Mouse (Mus musculus) gastrocnemius, postnatal 25 days (tissue): ENCODE results near the gene Rsu1. TPM values are rescaled to one million over a fixed set of nuclear protein-coding genes. Genes with fewer than 3 reads are reported as not detected.

ENCODE experiments used
- DNase-seq: peaks from one replicate; pipeline ENCODE4 v3.0.0; 2022
- total RNA-seq, 2 experiments: library from RNA; stranded (reverse); gene quantifications; 1 replicate in 1 of 2; 2 replicates in 1 of 2; pipeline ENCODE4 v1.2.3; 2021

Rsu1 gene
- total RNA-seq, 2 experiments from 2014 or later = 28.2 to 37.8 TPM

GRCm38 (mm10) chr2:13048649-13049048 is 222.6 kb downstream of the Rsu1 start:
- no peak for DNase-seq

- no peak for DNase-seq
Observed at GRCm38 (mm10) chr2:13044555-13044954, 226.7 kb downstream of the Rsu1 start.

GRCm38 (mm10) chr2:13039785-13040184 is 231.4 kb downstream of the Rsu1 start:
- DNase-seq = no peak

GRCm38 (mm10) chr2:13038772-13039171 is 232.4 kb downstream of the Rsu1 start:
- DNase-seq = no peak

Other genes starting within 250 kb of the Rsu1 start
- under 1 TPM; 0.05 to 0.08 TPM for gene Cubn, start 220.4 kb upstream of the Rsu1 start, total RNA-seq